10 mouse cellular contexts compared by ENCODE assay signal in genomic region chr4:43587681-43588080, GRCm38 (mm10). TPM values are rescaled to one million over a fixed set of nuclear protein-coding genes. Genes with fewer than 3 reads are reported as not detected.
DNase-seq lines count a peak whose midpoint lies in the region; ATAC-seq and TF ChIP-seq lines count a peak whose summit lies in the region.
"Had no signal": no experiment of that assay in that cellular context is flagged by ENCODE, and none has a peak within 500 bp of the region (broad histone marks: within the 10 kb centered on the region; RNA-seq: fewer than 3 reads in every experiment).

No protein-coding gene starts in this region.

- no peaks in the 10 kb centered on the region for H3K9me3 ChIP-seq in intestine, embryonic 15.5 days
- H3K9me3 ChIP-seq in intestine, embryonic 16.5 days (ENCODE audit: control insufficient read depth, low read length), result no peaks in the 10 kb centered on the region
- no peaks in the 10 kb centered on the region for H3K9me3 ChIP-seq in midbrain, embryonic 15.5 days
- H3K9me3 ChIP-seq in midbrain, embryonic 14.5 days (ENCODE audit: control insufficient read depth, low read length), result no peaks in the 10 kb centered on the region
- H3K9me3 ChIP-seq in intestine, postnatal 0 days (ENCODE audit: control insufficient read depth), result no peaks in the 10 kb centered on the region
- H3K9me3 ChIP-seq in hindbrain, embryonic 13.5 days, result no peaks in the 10 kb centered on the region
- H3K9me3 ChIP-seq: embryonic facial prominence, embryonic 13.5 days; limb, embryonic 12.5 days had no signal

- H3K27me3 ChIP-seq in intestine, embryonic 15.5 days (replicated peaks), result no peaks in the 10 kb centered on the region
- H3K27me3 ChIP-seq in intestine, embryonic 16.5 days (replicated peaks; ENCODE audit: control insufficient read depth, insufficient read depth, low read length), result no peaks in the 10 kb centered on the region
- H3K27me3 ChIP-seq in midbrain, embryonic 15.5 days (replicated peaks), result no peaks in the 10 kb centered on the region
- H3K27me3 ChIP-seq in midbrain, embryonic 14.5 days (ENCODE audit: control insufficient read depth, insufficient read depth, low read length), result no peaks in the 10 kb centered on the region
- H3K27me3 ChIP-seq in intestine, postnatal 0 days (replicated peaks; ENCODE audit: control insufficient read depth, insufficient read depth, low read length), result no peaks in the 10 kb centered on the region
- no peaks in the 10 kb centered on the region for H3K27me3 ChIP-seq in hindbrain, embryonic 13.5 days
- H3K27me3 ChIP-seq: embryonic facial prominence, embryonic 13.5 days; limb, embryonic 12.5 days had no signal

- H3K4me3 ChIP-seq in intestine, embryonic 15.5 days (replicated peaks), result no peak overlapping the region
- no peak overlapping the region for H3K4me3 ChIP-seq in intestine, embryonic 16.5 days (ENCODE audit: low read length)
- no peak overlapping the region for H3K4me3 ChIP-seq in midbrain, embryonic 15.5 days
- H3K4me3 ChIP-seq in midbrain, embryonic 14.5 days (replicated peaks; ENCODE audit: low read depth, low read length), result no peak overlapping the region
- no peak overlapping the region for H3K4me3 ChIP-seq in intestine, postnatal 0 days (ENCODE audit: low read depth, low read length)
- no peak overlapping the region for H3K4me3 ChIP-seq in hindbrain, embryonic 13.5 days
- H3K4me3 ChIP-seq: embryonic facial prominence, embryonic 13.5 days; limb, embryonic 12.5 days had no signal

- no peak overlapping the region for H3K27ac ChIP-seq in intestine, embryonic 15.5 days
- no peak overlapping the region for H3K27ac ChIP-seq in intestine, embryonic 16.5 days (ENCODE audit: low read length)
- no peak overlapping the region for H3K27ac ChIP-seq in midbrain, embryonic 15.5 days
- H3K27ac ChIP-seq in midbrain, embryonic 14.5 days (replicated peaks; ENCODE audit: low read depth, low read length), result no peak overlapping the region
- H3K27ac ChIP-seq in intestine, postnatal 0 days (ENCODE audit: low read depth, low read length), result no peak overlapping the region
- H3K27ac ChIP-seq in hindbrain, embryonic 13.5 days, result no peak overlapping the region
- H3K27ac ChIP-seq: embryonic facial prominence, embryonic 13.5 days; limb, embryonic 12.5 days had no signal

- H3K9ac ChIP-seq in intestine, embryonic 15.5 days, result no peak overlapping the region
- no peak overlapping the region for H3K9ac ChIP-seq in intestine, embryonic 16.5 days (ENCODE audit: low read depth, low read length)
- no peak overlapping the region for H3K9ac ChIP-seq in midbrain, embryonic 15.5 days
- H3K9ac ChIP-seq in midbrain, embryonic 14.5 days (replicated peaks; ENCODE audit: low read length), result no peak overlapping the region
- no peak overlapping the region for H3K9ac ChIP-seq in intestine, postnatal 0 days (ENCODE audit: low read depth, low read length)
- H3K9ac ChIP-seq in hindbrain, embryonic 13.5 days, result no peak overlapping the region
- H3K9ac ChIP-seq: embryonic facial prominence, embryonic 13.5 days; limb, embryonic 12.5 days had no signal

- no peak for TF ChIP-seq CTCF in intestine, postnatal 0 days (IDR thresholded peaks at IDR 0.05; ENCODE audit: low read depth)

- no peak overlapping the region for H3K4me2 ChIP-seq in intestine, embryonic 15.5 days (replicated peaks)
- H3K4me2 ChIP-seq in intestine, embryonic 16.5 days (ENCODE audit: low read depth, low read length), result no peak overlapping the region
- no peak overlapping the region for H3K4me2 ChIP-seq in midbrain, embryonic 15.5 days
- no peak overlapping the region for H3K4me2 ChIP-seq in midbrain, embryonic 14.5 days (ENCODE audit: low read length)
- H3K4me2 ChIP-seq in intestine, postnatal 0 days (replicated peaks; ENCODE audit: low read depth), result no peak overlapping the region
- no peak overlapping the region for H3K4me2 ChIP-seq in hindbrain, embryonic 13.5 days
- H3K4me2 ChIP-seq: embryonic facial prominence, embryonic 13.5 days; limb, embryonic 12.5 days had no signal

- 0 out of 2 replicates have a peak, but pooled peaks cover 2% of the 10 kb centered on the region for H3K4me1 ChIP-seq in intestine, embryonic 15.5 days (replicated peaks)
- H3K4me1 ChIP-seq in intestine, embryonic 16.5 days (ENCODE audit: control insufficient read depth, insufficient read depth, low read length), result no peaks in the 10 kb centered on the region
- no peaks in the 10 kb centered on the region for H3K4me1 ChIP-seq in midbrain, embryonic 15.5 days
- no peaks in the 10 kb centered on the region for H3K4me1 ChIP-seq in midbrain, embryonic 14.5 days (ENCODE audit: control insufficient read depth, insufficient read depth, low read length)
- no peaks in the 10 kb centered on the region for H3K4me1 ChIP-seq in intestine, postnatal 0 days (replicated peaks; ENCODE audit: control insufficient read depth, insufficient read depth, low read length)
- H3K4me1 ChIP-seq in hindbrain, embryonic 13.5 days (replicated peaks), result no peaks in the 10 kb centered on the region

- DNase-seq in midbrain, embryonic 14.5 days, result no peak
- DNase-seq in T-cell, adult 2 months (ENCODE audit: low spot score), result no peak
- DNase-seq: cerebellum, adult 18-20 months had no signal

- peaks cover 11% of the 10 kb centered on the region for H3K36me3 ChIP-seq in intestine, embryonic 15.5 days
- H3K36me3 ChIP-seq in intestine, embryonic 16.5 days (ENCODE audit: control insufficient read depth, insufficient read depth, low read length), result peaks cover 7% of the 10 kb centered on the region; the same call in 1 of the 2 replicates
- peaks cover 10% of the 10 kb centered on the region for H3K36me3 ChIP-seq in midbrain, embryonic 15.5 days (replicated peaks)
- peaks cover 23% of the 10 kb centered on the region for H3K36me3 ChIP-seq in midbrain, embryonic 14.5 days (ENCODE audit: control insufficient read depth, insufficient read depth, low read length)
- H3K36me3 ChIP-seq in intestine, postnatal 0 days (ENCODE audit: control insufficient read depth, insufficient read depth), result peaks cover 17% of the 10 kb centered on the region; the same call in 1 of the 2 replicates
- peaks cover 24% of the 10 kb centered on the region for H3K36me3 ChIP-seq in hindbrain, embryonic 13.5 days

- 53% methylated on average over 7 of the region's 7 CpGs for WGBS in intestine, embryonic 15.5 days
- 58% methylated on average over 7 of the region's 7 CpGs for WGBS in intestine, embryonic 16.5 days
- 71% methylated on average over 7 of the region's 7 CpGs for WGBS in midbrain, embryonic 15.5 days
- 68% methylated on average over 7 of the region's 7 CpGs for WGBS in midbrain, embryonic 14.5 days
- WGBS in intestine, postnatal 0 days, result 37% methylated on average over 7 of the region's 7 CpGs
- 62% methylated on average over 7 of the region's 7 CpGs for WGBS in hindbrain, embryonic 13.5 days

- ATAC-seq in intestine, embryonic 15.5 days, result peak; percentile 32; the same call in 1 of the 2 replicates
- no peak for ATAC-seq in intestine, embryonic 16.5 days
- 0 out of 2 replicates have a peak, but pooled peaks have one; percentile 35 for ATAC-seq in midbrain, embryonic 15.5 days (replicated peaks)
- no peak for ATAC-seq in midbrain, embryonic 14.5 days (ENCODE audit: low FRiP score, low TSS enrichment)
- 0 out of 2 replicates have a peak, but pooled peaks have one; percentile 6 for ATAC-seq in intestine, postnatal 0 days
- no peak for ATAC-seq in hindbrain, embryonic 13.5 days (ENCODE audit: low FRiP score)

RNA-seq across cellular contexts. Expression of gene Msmp, which starts 3.4 kb away (rescaled TPM):
- 0.75 TPM in 1 of 2 replicates, not detected in the other for polyA plus RNA-seq in intestine, embryonic 15.5 days (2015; fragmentation: Nextera tagmentation; extraction: Ambion mirVana)
- 1.0 TPM in 1 of 2 replicates, not detected in the other for polyA plus RNA-seq in intestine, embryonic 16.5 days (2015; fragmentation: Nextera tagmentation; extraction: Ambion mirVana)
- polyA plus RNA-seq in midbrain, embryonic 15.5 days (2015; fragmentation: Nextera tagmentation; extraction: Ambion mirVana), result 1.3 and 1.9 TPM in 2 replicates
- 2.1 TPM in 2 replicates for polyA plus RNA-seq in midbrain, embryonic 14.5 days (2014; fragmentation: Nextera tagmentation; extraction: Ambion mirVana)
- polyA plus RNA-seq in intestine, postnatal 0 days (2015; fragmentation: Nextera tagmentation; extraction: Ambion mirVana), result not detected in 2 replicates
- 2.6 TPM in 1 of 2 replicates, not detected in the other for polyA plus RNA-seq in hindbrain, embryonic 13.5 days (2015; fragmentation: Nextera tagmentation; extraction: Ambion mirVana)

RNA-seq across cellular contexts. Expression of gene Gba2, which starts 9.0 kb away (rescaled TPM):
- polyA plus RNA-seq in intestine, embryonic 15.5 days (2015; fragmentation: Nextera tagmentation; extraction: Ambion mirVana), result 13.7 and 15.4 TPM in 2 replicates
- 12.5 and 12.9 TPM in 2 replicates for polyA plus RNA-seq in intestine, embryonic 16.5 days (2015; fragmentation: Nextera tagmentation; extraction: Ambion mirVana)
- polyA plus RNA-seq in midbrain, embryonic 15.5 days (2015; fragmentation: Nextera tagmentation; extraction: Ambion mirVana), result 67.9 and 71.0 TPM in 2 replicates
- polyA plus RNA-seq in midbrain, embryonic 14.5 days (2014; fragmentation: Nextera tagmentation; extraction: Ambion mirVana), result 50.5 and 53.4 TPM in 2 replicates
- polyA plus RNA-seq in intestine, postnatal 0 days (2015; fragmentation: Nextera tagmentation; extraction: Ambion mirVana), result 5.2 and 5.3 TPM in 2 replicates
- polyA plus RNA-seq in hindbrain, embryonic 13.5 days (2015; fragmentation: Nextera tagmentation; extraction: Ambion mirVana), result 53.6 and 53.8 TPM in 2 replicates

RNA-seq across cellular contexts. Expression of gene Rgp1, which starts 9.2 kb away (rescaled TPM):
- polyA plus RNA-seq in intestine, embryonic 15.5 days (2015; fragmentation: Nextera tagmentation; extraction: Ambion mirVana), result 20.9 and 23.3 TPM in 2 replicates
- 18.2 and 19.5 TPM in 2 replicates for polyA plus RNA-seq in intestine, embryonic 16.5 days (2015; fragmentation: Nextera tagmentation; extraction: Ambion mirVana)
- polyA plus RNA-seq in midbrain, embryonic 15.5 days (2015; fragmentation: Nextera tagmentation; extraction: Ambion mirVana), result 24.8 and 25.7 TPM in 2 replicates
- 27.2 and 28.5 TPM in 2 replicates for polyA plus RNA-seq in midbrain, embryonic 14.5 days (2014; fragmentation: Nextera tagmentation; extraction: Ambion mirVana)
- 11.3 and 13.0 TPM in 2 replicates for polyA plus RNA-seq in intestine, postnatal 0 days (2015; fragmentation: Nextera tagmentation; extraction: Ambion mirVana)
- 29.0 and 31.5 TPM in 2 replicates for polyA plus RNA-seq in hindbrain, embryonic 13.5 days (2015; fragmentation: Nextera tagmentation; extraction: Ambion mirVana)

RNA-seq across cellular contexts. Expression of gene Tln1, which starts 25.2 kb away (rescaled TPM):
- polyA plus RNA-seq in intestine, embryonic 15.5 days (2015; fragmentation: Nextera tagmentation; extraction: Ambion mirVana), result 61.4 and 61.9 TPM in 2 replicates
- 41.2 and 41.9 TPM in 2 replicates for polyA plus RNA-seq in intestine, embryonic 16.5 days (2015; fragmentation: Nextera tagmentation; extraction: Ambion mirVana)
- 58.8 and 61.0 TPM in 2 replicates for polyA plus RNA-seq in midbrain, embryonic 15.5 days (2015; fragmentation: Nextera tagmentation; extraction: Ambion mirVana)
- polyA plus RNA-seq in midbrain, embryonic 14.5 days (2014; fragmentation: Nextera tagmentation; extraction: Ambion mirVana), result 60.3 and 65.5 TPM in 2 replicates
- 41.6 and 47.7 TPM in 2 replicates for polyA plus RNA-seq in intestine, postnatal 0 days (2015; fragmentation: Nextera tagmentation; extraction: Ambion mirVana)
- 64.5 and 66.2 TPM in 2 replicates for polyA plus RNA-seq in hindbrain, embryonic 13.5 days (2015; fragmentation: Nextera tagmentation; extraction: Ambion mirVana)

RNA-seq across cellular contexts. Expression of gene Creb3, which starts 25.5 kb away (rescaled TPM):
- polyA plus RNA-seq in intestine, embryonic 15.5 days (2015; fragmentation: Nextera tagmentation; extraction: Ambion mirVana), result 62.7 and 69.5 TPM in 2 replicates
- 78.7 and 80.5 TPM in 2 replicates for polyA plus RNA-seq in intestine, embryonic 16.5 days (2015; fragmentation: Nextera tagmentation; extraction: Ambion mirVana)
- 82.7 and 94.0 TPM in 2 replicates for polyA plus RNA-seq in midbrain, embryonic 15.5 days (2015; fragmentation: Nextera tagmentation; extraction: Ambion mirVana)
- 80.9 and 82.8 TPM in 2 replicates for polyA plus RNA-seq in midbrain, embryonic 14.5 days (2014; fragmentation: Nextera tagmentation; extraction: Ambion mirVana)
- polyA plus RNA-seq in intestine, postnatal 0 days (2015; fragmentation: Nextera tagmentation; extraction: Ambion mirVana), result 102 and 114 TPM in 2 replicates
- 79.3 and 80.9 TPM in 2 replicates for polyA plus RNA-seq in hindbrain, embryonic 13.5 days (2015; fragmentation: Nextera tagmentation; extraction: Ambion mirVana)

Comparison
In these comparisons a context has a peak if more than half of its experiments do, and no peak if none do; other contexts are left out.
1. ATAC-seq: peak in intestine, embryonic 15.5 days (single experiment), midbrain, embryonic 15.5 days (single experiment) and intestine, postnatal 0 days (single experiment); none in intestine, embryonic 16.5 days (single experiment), midbrain, embryonic 14.5 days (single experiment) and hindbrain, embryonic 13.5 days (single experiment).